Mouse (Mus musculus) kidney, embryonic 15.5 days (tissue): ENCODE measurements at regions not wholly inside any gene's neighbourhood (a gene's known extent, or its start where the extent isn't known, plus 50 kb on each side); places are given as distances from the start of the nearest gene placed in this dataset.

Source experiments
- ATAC-seq: fragments of 200-750 bp; cut with Nextera tagmentation; replicated peaks from 2 replicates; pipeline ENCODE4 v1.8.0; 2017; ENCODE audit warnings: moderate TSS enrichment; ENCODE audit not compliant: low FRiP score
- H3K27ac ChIP-seq: fragments of 300-500 bp; sonication (generic); 2 replicates; pipeline ENCODE4 v1.5.1; 2015; ENCODE audit warnings: mild to moderate bottlenecking, inconsistent platforms
- H3K27me3 ChIP-seq: fragments of 300-500 bp; sonication (generic); 2 replicates; pipeline ENCODE4 v1.6.1; 2015; ENCODE audit warnings: inconsistent platforms
- H3K36me3 ChIP-seq: fragments of 300-500 bp; sonication (generic); 2 replicates; pipeline ENCODE4 v1.6.1; 2015; ENCODE audit warnings: inconsistent platforms
- H3K4me1 ChIP-seq: fragments of 300-500 bp; sonication (generic); 2 replicates; pipeline ENCODE4 v1.6.1; 2015; ENCODE audit warnings: inconsistent platforms
- H3K4me2 ChIP-seq: fragments of 300-500 bp; sonication (generic); 2 replicates; pipeline ENCODE4 v1.6.1; 2015; ENCODE audit warnings: moderate library complexity, mild to moderate bottlenecking, inconsistent platforms
- H3K4me3 ChIP-seq: fragments of 300-500 bp; sonication (generic); replicated peaks from 2 replicates; pipeline ENCODE4 v1.5.1; 2015; ENCODE audit warnings: mild to moderate bottlenecking, inconsistent platforms
- H3K9ac ChIP-seq: fragments of 300-500 bp; sonication (generic); 2 replicates; pipeline ENCODE4 v1.6.1; 2015; ENCODE audit warnings: mild to moderate bottlenecking, inconsistent platforms
- H3K9me3 ChIP-seq: fragments of 300-500 bp; sonication (generic); replicated peaks from 2 replicates; pipeline ENCODE4 v1.6.1; 2016; ENCODE audit warnings: inconsistent platforms
- WGBS: fragments of 180-500 bp; shearing (Covaris S2); methylation state at CpG from one replicate; pipeline ENCODE4 v1.1.7; 2015; ENCODE audit warnings: mixed read lengths; 5-methylcytosine and 5-hydroxymethylcytosine counted together

GRCm38 (mm10) chr1:83701696-83702404, 293.9 kb upstream of the Sphkap start:
- H3K4me1 ChIP-seq = no peaks in the 10 kb centered on the region
- H3K27ac ChIP-seq = no peak overlapping the region
- H3K4me2 ChIP-seq = no peak overlapping the region
- H3K4me3 ChIP-seq = no peak overlapping the region
- WGBS = 84% methylated on average over 6 of the region's 6 CpGs
- no peaks in the 10 kb centered on the region for H3K36me3 ChIP-seq
- H3K9ac ChIP-seq = no peak overlapping the region
- no peak for ATAC-seq
- no peaks in the 10 kb centered on the region for H3K9me3 ChIP-seq
- H3K27me3 ChIP-seq = no peaks in the 10 kb centered on the region

GRCm38 (mm10) chr1:83697422-83697821, 289.4 kb upstream of the Sphkap start:
- 19% methylated on average over 6 of the region's 6 CpGs for WGBS
- Histone ChIP-seq H3K36me3 (no peaks in the 10 kb centered on the region), H3K27me3 (no peaks in the 10 kb centered on the region), H3K4me1 (no peaks in the 10 kb centered on the region), H3K9me3 (no peaks in the 10 kb centered on the region), H3K4me2 (no peak overlapping the region), H3K4me3 (no peak overlapping the region), H3K27ac (no peak overlapping the region), H3K9ac (no peak overlapping the region)
- no peak for ATAC-seq

GRCm38 (mm10) chr1:83685221-83685620, 277.2 kb upstream of the Sphkap start:
- Histone ChIP-seq H3K4me2 (no peak overlapping the region), H3K27me3 (no peaks in the 10 kb centered on the region), H3K4me1 (no peaks in the 10 kb centered on the region), H3K9me3 (no peaks in the 10 kb centered on the region), H3K36me3 (no peaks in the 10 kb centered on the region), H3K4me3 (no peak overlapping the region), H3K9ac (no peak overlapping the region), H3K27ac (no peak overlapping the region)
- ATAC-seq = no peak
- WGBS = 78% methylated on average over 3 of the region's 3 CpGs

GRCm38 (mm10) chr1:83665326-83665725, 257.3 kb upstream of the Sphkap start:
- Histone ChIP-seq H3K4me1 (no peaks in the 10 kb centered on the region), H3K9me3 (no peaks in the 10 kb centered on the region), H3K4me3 (no peak overlapping the region), H3K27me3 (no peaks in the 10 kb centered on the region), H3K27ac (no peak overlapping the region), H3K36me3 (no peaks in the 10 kb centered on the region), H3K9ac (no peak overlapping the region), H3K4me2 (no peak overlapping the region)
- no peak for ATAC-seq
- 75% methylated on average over 2 of the region's 2 CpGs for WGBS

GRCm38 (mm10) chr1:83661808-83662802, 254.1 kb upstream of the Sphkap start:
- Histone ChIP-seq H3K27me3 (no peaks in the 10 kb centered on the region), H3K4me3 (no peak overlapping the region), H3K4me1 (no peaks in the 10 kb centered on the region), H3K27ac (no peak overlapping the region), H3K9ac (no peak overlapping the region), H3K9me3 (no peaks in the 10 kb centered on the region), H3K4me2 (no peak overlapping the region), H3K36me3 (no peaks in the 10 kb centered on the region)
- no peak for ATAC-seq
- 86% methylated on average over 3 of the region's 3 CpGs for WGBS

- Histone ChIP-seq H3K4me1 (no peaks in the 10 kb centered on the region), H3K27me3 (no peaks in the 10 kb centered on the region), H3K4me3 (no peak overlapping the region), H3K9me3 (no peaks in the 10 kb centered on the region), H3K27ac (no peak overlapping the region), H3K9ac (no peak overlapping the region), H3K36me3 (no peaks in the 10 kb centered on the region), H3K4me2 (no peak overlapping the region)
- WGBS = 83% methylated on average over 2 of the region's 2 CpGs
- ATAC-seq = no peak
Measured at GRCm38 (mm10) chr1:83653661-83654060, 245.7 kb upstream of the Sphkap start.

GRCm38 (mm10) chr1:83645606-83646005, 237.6 kb upstream of the Sphkap start:
- Histone ChIP-seq H3K4me1 (no peaks in the 10 kb centered on the region), H3K9ac (no peak overlapping the region), H3K4me2 (no peak overlapping the region), H3K27ac (no peak overlapping the region), H3K27me3 (no peaks in the 10 kb centered on the region), H3K9me3 (no peaks in the 10 kb centered on the region), H3K36me3 (no peaks in the 10 kb centered on the region), H3K4me3 (no peak overlapping the region)
- no peak for ATAC-seq
- WGBS = 83% methylated on average over 1 of the region's 1 CpGs

GRCm38 (mm10) chr1:83642656-83643055, 234.7 kb upstream of the Sphkap start:
- Histone ChIP-seq H3K9ac (no peak overlapping the region), H3K9me3 (no peaks in the 10 kb centered on the region), H3K4me3 (no peak overlapping the region), H3K27me3 (no peaks in the 10 kb centered on the region), H3K4me1 (no peaks in the 10 kb centered on the region), H3K36me3 (no peaks in the 10 kb centered on the region), H3K4me2 (no peak overlapping the region), H3K27ac (no peak overlapping the region)
- ATAC-seq = no peak

- Histone ChIP-seq H3K9me3 (no peaks in the 10 kb centered on the region), H3K4me2 (no peak overlapping the region), H3K27me3 (no peaks in the 10 kb centered on the region), H3K36me3 (no peaks in the 10 kb centered on the region), H3K4me3 (no peak overlapping the region), H3K9ac (no peak overlapping the region), H3K27ac (no peak overlapping the region), H3K4me1 (no peaks in the 10 kb centered on the region)
- WGBS = 50% methylated on average over 3 of the region's 3 CpGs
- ATAC-seq = no peak
Measured at GRCm38 (mm10) chr1:83636051-83636450, 228.1 kb upstream of the Sphkap start.

GRCm38 (mm10) chr1:83631798-83632197, 223.8 kb upstream of the Sphkap start:
- Histone ChIP-seq H3K36me3 (no peaks in the 10 kb centered on the region), H3K27ac (no peak overlapping the region), H3K9me3 (no peaks in the 10 kb centered on the region), H3K9ac (no peak overlapping the region), H3K4me1 (no peaks in the 10 kb centered on the region), H3K4me2 (no peak overlapping the region), H3K4me3 (no peak overlapping the region), H3K27me3 (no peaks in the 10 kb centered on the region)
- WGBS = 54% methylated on average over 4 of the region's 4 CpGs
- no peak for ATAC-seq

- WGBS = 81% methylated on average over 7 of the region's 7 CpGs
- Histone ChIP-seq H3K36me3 (no peaks in the 10 kb centered on the region), H3K4me2 (no peak overlapping the region), H3K4me3 (no peak overlapping the region), H3K9ac (no peak overlapping the region), H3K27ac (no peak overlapping the region), H3K27me3 (no peaks in the 10 kb centered on the region), H3K9me3 (no peaks in the 10 kb centered on the region), H3K4me1 (no peaks in the 10 kb centered on the region)
- ATAC-seq = no peak
Measured at GRCm38 (mm10) chr1:83631394-83631793, 223.4 kb upstream of the Sphkap start.

- Histone ChIP-seq H3K36me3 (no peaks in the 10 kb centered on the region), H3K9ac (no peak overlapping the region), H3K27ac (no peak overlapping the region), H3K27me3 (no peaks in the 10 kb centered on the region), H3K4me2 (no peak overlapping the region), H3K4me1 (no peaks in the 10 kb centered on the region), H3K9me3 (no peaks in the 10 kb centered on the region), H3K4me3 (no peak overlapping the region)
- WGBS = 93% methylated on average over 1 of the region's 1 CpGs
- ATAC-seq = no peak
Measured at GRCm38 (mm10) chr1:83587258-83587657, 179.3 kb upstream of the Sphkap start.
